Mouse (Mus musculus) lung, adult 2 months (tissue): ENCODE data around the gene Cul7. TPM values are rescaled to one million over a fixed set of nuclear protein-coding genes. Genes with fewer than 3 reads are reported as not detected.

Experiments used
- DNase-seq: peaks from one replicate; pipeline ENCODE4 v3.0.0; 2022
- H3K4me1 ChIP-seq: fragments of 200-500 bp; 2 replicates; pipeline ENCODE4 v1.6.1; 2011; ENCODE audit warnings: low read length; ENCODE audit not compliant: control insufficient read depth, insufficient read depth
- H3K4me3 ChIP-seq: fragments of 200-500 bp; replicated peaks from 2 replicates; pipeline ENCODE3; 2011; ENCODE audit warnings: low read depth, mild to moderate bottlenecking, control low read depth, low read length; ENCODE audit errors: extremely low read depth
- CTCF ChIP-seq: fragments of 200-500 bp; IDR thresholded peaks from 2 replicates; pipeline ENCODE4 v1.5.1; 2011; ENCODE audit warnings: mild to moderate bottlenecking, low read length, control low read depth; ENCODE audit not compliant: insufficient read depth
- POLR2A ChIP-seq: fragments of 200-500 bp; IDR thresholded peaks from 2 replicates; pipeline ENCODE4 v1.6.1; 2011; ENCODE audit warnings: low read depth, mild to moderate bottlenecking, control low read depth, low read length, borderline replicate concordance; ENCODE audit errors: extremely low read depth
- WGBS: fragments of 180-500 bp; shearing (Covaris S2); methylation state at CpG from one replicate; pipeline ENCODE4 v1.1.7; 2018; 5-methylcytosine and 5-hydroxymethylcytosine counted together
- polyA plus RNA-seq: library from polyadenylated mRNA; depleted of rRNA; stranded (reverse); fragments of >200 nt; gene quantifications from 2 replicates; pipeline ENCODE4 v1.2.3, GENCODE M21; 2012

Gene Cul7
- polyA plus RNA-seq, 1 experiment = 45.7 TPM

GRCm38 (mm10) chr17:46644916-46645475 lies 5.1 kb upstream of the Cul7 start:
- DNase-seq = peak; percentile 75
- TF ChIP-seq POLR2A = peak; percentile 21; the same call in 1 of the 2 replicates
- TF ChIP-seq CTCF = no peak
- peak overlapping the region; percentile 90 for H3K4me3 ChIP-seq
- peaks cover 11% of the 10 kb centered on the region for H3K4me1 ChIP-seq
- whole genome bisulfite sequencing = 5% methylated on average over 11 of the region's 11 CpGs

DNA sequence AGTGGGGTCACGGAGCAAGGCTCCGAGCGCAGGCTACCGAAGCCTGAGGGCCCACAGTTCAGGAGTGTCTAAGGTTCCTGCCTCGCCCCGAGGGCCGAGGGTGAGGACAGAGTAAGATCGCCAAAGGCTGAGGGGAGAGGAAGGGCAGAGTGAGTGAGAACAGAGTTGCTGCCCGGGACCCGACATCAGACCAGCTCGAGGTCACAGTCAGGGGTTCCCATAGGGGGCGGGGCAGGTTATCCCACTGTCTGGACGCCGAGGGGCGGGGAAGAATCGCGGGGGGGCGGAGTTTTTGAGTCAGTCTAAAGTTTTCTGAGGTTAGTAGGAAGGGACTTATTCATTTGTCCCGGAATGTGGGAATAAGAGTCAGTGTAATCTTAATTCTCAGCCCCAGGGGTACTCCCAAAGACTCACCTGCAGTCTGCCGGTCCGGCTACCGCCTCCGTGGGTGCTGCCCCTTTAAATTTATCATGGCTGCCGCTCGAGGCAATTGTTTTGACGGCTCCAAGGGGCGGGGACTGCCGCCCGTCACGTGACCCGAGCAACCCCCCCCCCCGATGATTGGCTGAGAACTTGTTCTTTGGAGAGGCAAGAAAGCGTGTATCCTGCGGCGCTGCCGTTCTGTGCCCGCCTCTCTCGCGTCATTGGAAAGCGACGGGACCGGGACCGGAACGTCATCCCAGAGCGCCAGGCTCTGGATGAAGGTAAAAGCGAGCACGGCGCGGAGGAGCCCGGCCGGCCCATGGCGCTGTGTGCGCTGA lies 4.4 kb upstream of the Cul7 start, which contains the start of the genes Klc4 and Mrpl2:
Gene Klc4, minus strand, starts transcription at position 462 of the 761 bp plus-strand sequence.
Gene Mrpl2, plus strand, starts transcription at position 669 of the 761 bp plus-strand sequence.
- H3K4me3 ChIP-seq = peak within 1 kb of the TSS; percentile 90
- peak; percentile 99 for DNase-seq
- under 1% methylated on average over 53 of the region's 53 CpGs for WGBS

DNA sequence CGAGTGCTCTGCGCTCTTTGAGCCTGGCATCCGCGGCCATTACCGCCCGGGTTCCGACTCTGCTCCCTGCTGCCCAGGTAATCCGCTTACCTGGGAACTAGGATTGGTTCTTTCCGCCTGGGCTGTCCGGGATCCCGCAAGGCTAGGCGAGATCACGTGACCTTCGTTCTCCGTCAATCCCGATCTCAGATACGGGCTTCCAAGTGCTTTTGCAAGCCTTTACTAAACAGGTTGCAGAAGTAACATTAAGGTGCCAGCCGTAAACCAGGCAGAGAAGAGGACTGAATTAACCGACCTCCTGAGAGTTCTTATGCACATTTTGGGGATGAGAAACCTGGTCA lies 3.8 kb upstream of the Cul7 start:
- DNase-seq = no peak
- WGBS = under 1% methylated on average over 19 of the region's 19 CpGs
- TF ChIP-seq CTCF (no peak), POLR2A (no peak)
- Histone ChIP-seq H3K4me3 (peak overlapping the region; percentile 88), H3K4me1 (peaks cover 17% of the 10 kb centered on the region)

More for the DNA sequence above, 4.4 kb upstream of the Cul7 start, which contains the start of the genes Klc4 and Mrpl2:
- TF ChIP-seq CTCF (no peak), POLR2A (peak; percentile 90)
- H3K4me1 ChIP-seq = peaks cover 12% of the 10 kb centered on the region

DNA sequence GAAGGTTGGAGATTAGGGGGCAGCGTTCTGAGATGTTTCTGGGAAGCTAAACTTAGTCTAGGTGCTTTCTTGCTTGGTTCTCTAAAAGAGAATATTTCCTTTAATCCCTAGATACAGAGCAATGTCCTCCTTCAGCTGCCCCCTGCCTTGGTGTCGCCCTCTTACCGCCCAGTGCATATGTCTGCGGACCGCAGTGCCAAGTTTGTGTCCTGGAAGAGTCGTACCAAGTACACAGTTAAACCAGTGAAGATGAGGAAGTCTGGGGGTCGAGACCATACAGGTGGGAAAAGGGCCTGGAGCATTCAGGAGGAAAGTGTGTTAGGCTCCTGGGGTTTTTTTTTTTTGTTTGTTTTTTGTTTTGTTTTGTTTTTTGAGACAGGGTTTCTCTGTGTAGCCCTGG lies 2.9 kb upstream of the Cul7 start:
- no peak for DNase-seq
- Histone ChIP-seq H3K4me3 (no peak overlapping the region), H3K4me1 (peaks cover 24% of the 10 kb centered on the region)
- TF ChIP-seq CTCF = no peak
- no peak for TF ChIP-seq POLR2A
- WGBS = 87% methylated on average over 7 of the region's 7 CpGs

- 79% methylated on average over 9 of the region's 9 CpGs for WGBS
- no peak for TF ChIP-seq CTCF
- TF ChIP-seq POLR2A = no peak
- H3K4me3 ChIP-seq = no peak overlapping the region
- DNase-seq = no peak
- peaks cover 24% of the 10 kb centered on the region for H3K4me1 ChIP-seq
Observed at GRCm38 (mm10) chr17:46648436-46648835, 1.7 kb upstream of the Cul7 start.

- WGBS = 15% methylated on average over 15 of the region's 15 CpGs
- peak overlapping the region; percentile 83 for H3K4me3 ChIP-seq
- no peak for TF ChIP-seq POLR2A
- no peak for TF ChIP-seq CTCF
- H3K4me1 ChIP-seq = peaks cover 19% of the 10 kb centered on the region
- no peak for DNase-seq
Observed at GRCm38 (mm10) chr17:46649811-46650210, 326 bp upstream of the Cul7 start.

DNA sequence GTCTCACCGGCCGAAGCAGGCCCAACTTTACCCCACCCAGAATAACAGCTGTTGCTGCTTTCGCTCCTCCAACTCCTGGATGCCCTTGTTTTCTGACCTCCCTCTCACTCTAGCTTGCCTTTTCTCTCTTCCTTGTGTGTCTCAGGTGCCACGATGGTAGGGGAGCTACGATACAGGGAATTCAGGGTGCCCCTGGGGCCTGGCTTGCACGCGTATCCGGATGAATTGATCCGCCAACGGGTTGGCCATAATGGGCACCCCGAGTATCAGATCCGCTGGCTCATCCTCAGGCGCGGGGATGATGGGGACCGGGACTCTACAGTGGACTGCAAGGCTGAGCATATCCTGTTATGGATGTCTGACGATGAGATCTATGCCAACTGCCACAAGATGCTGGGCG lies 1.2 kb downstream of the Cul7 start:
- TF ChIP-seq CTCF (no peak), POLR2A (no peak)

GRCm38 (mm10) chr17:46651755-46652547 lies 1.8 kb downstream of the Cul7 start:
- Histone ChIP-seq H3K4me3 (no peak overlapping the region), H3K4me1 (peaks cover 16% of the 10 kb centered on the region)
- WGBS = 54% methylated on average over 20 of the region's 20 CpGs
- TF ChIP-seq CTCF = no peak
- TF ChIP-seq POLR2A = no peak
- DNase-seq = no peak

More for the DNA sequence above, 1.2 kb downstream of the Cul7 start:
- Histone ChIP-seq H3K4me3 (peak overlapping the region; percentile 83), H3K4me1 (peaks cover 19% of the 10 kb centered on the region)
- DNase-seq = no peak
- WGBS = 60% methylated on average over 17 of the region's 17 CpGs

DNA sequence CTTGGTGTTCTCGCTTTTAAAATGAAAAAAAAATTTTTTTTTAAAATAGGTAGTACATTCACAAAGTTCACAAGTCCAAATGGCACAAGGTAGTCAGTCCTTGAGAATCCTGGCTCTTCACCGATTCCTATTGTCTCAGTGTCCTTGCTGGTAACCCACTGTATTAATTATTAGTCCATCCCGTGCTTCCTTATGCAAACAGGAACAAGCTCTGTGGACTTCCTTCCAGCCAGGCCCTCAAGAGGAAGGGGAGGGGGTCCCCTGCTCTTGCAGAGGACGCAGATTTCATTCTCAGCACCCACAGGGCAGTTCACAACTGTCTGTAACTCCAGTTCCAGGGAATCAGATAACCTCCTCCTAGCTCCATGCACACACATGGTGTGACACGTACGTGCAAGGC lies 5.9 kb downstream of the Cul7 start:
- no peak for DNase-seq
- TF ChIP-seq POLR2A (no peak), CTCF (no peak)
- Histone ChIP-seq H3K4me3 (no peak overlapping the region), H3K4me1 (peaks cover 10% of the 10 kb centered on the region)
- 61% methylated on average over 6 of the region's 6 CpGs for WGBS
